Mouse (Mus musculus): ENCODE results near the gene Tmem87b.

Gene Tmem87b

DNA sequence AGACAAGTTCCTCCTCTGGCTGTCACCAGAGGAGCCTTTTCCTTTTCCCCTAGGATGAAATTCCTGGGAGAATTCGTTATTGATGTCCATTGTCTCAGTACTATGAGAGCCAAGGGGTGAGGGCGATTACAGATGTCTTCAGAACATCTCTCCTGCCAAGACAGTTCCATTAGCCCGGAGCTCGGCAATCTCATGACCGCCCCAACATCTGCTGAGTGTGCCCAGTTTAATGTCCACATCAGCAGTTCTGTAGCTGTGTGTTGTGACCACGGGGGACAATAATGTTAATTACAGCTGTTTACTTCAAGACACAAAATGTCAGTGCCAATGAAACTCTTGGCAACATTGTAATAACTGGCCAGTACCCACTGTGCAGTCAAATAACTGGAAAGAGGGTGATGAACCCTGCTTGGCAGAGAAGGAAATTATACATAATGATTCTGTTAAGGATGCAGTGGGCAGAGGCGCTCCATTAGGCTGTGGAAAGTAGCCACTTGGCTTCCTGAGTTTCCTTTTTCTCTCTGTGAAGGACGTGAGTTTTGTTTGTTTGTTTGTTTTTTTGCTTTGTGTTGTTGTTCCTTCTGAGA, 67.4 kb downstream of the Tmem87b start:
- DNase-seq (ENCODE audit: low read depth in 1 of 2, low spot score in 2 of 2): no peak

DNA sequence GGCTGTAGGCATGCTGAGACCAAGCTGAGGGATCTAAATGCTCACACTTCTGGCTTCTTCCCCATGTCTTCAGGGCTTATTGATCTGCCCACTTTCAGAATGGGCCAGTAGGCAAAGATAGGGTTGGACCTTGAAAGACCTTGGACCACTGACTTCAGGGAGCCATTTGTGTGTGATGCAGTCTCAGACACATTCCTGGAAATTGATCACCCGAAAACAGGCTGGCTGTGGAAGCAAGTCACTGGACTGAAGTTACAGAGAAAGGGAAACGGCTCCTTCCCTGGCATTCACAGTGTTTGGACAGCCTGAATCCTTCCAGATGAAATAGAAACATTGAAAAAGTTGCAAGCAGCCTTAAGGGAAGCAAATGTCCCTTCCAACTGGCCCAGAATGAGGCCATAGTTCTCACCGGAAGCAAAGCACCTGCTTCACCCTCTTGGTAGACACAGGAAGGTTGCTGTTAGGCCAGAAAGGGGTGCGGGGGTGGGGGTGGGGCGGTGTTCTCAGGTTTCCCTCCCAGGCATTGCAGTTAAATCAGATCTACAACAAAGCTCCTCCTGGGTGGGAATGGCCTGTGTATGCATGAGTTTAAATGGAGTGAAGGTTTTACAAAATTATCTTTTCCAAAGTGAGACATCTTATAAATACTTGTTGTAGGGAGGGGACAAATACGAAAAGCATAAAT, 70.1 kb downstream of the Tmem87b start:
- DNase-seq (ENCODE audit: low read depth in 1 of 2, low spot score in 2 of 2): no peak

DNA sequence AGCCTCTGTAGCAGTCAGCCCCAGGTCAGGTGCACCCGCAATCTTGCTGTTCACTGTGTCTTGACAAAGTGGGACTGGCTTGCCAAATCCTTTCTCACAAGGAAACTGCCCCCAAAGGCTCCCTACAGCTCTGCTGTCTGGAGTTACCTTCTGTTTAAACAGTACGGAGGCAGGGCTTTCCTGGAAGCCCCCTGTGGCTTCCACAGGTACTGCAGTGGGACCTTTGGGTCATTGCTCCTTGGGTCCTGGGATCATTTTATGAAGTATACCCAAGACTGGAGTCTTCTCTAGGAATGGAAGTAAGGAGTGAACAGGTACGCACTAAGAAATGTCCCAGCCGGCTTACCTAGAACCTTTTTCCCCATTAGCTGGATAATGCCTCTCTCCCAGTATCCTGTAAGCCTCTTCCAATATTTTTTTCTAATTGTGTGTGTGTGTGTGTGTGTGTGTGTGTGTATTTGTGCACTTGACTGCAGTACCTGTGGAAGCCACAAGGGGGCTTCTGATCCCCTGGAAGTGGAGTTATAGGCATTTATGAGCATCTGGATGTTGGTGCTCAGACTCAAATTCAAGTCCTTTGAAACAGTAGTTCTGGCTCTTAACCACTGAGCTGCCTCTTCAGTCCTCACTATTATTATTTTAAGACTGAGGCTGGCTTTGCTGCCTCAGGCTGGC, 72.9 kb downstream of the Tmem87b start:
- DNase-seq (ENCODE audit: low read depth in 1 of 2, low spot score in 2 of 2): no peak

- DNase-seq (ENCODE audit: low read depth in 1 of 2, low spot score in 2 of 2): no peak
These were observed 74.3 kb downstream of the Tmem87b start for GRCm38 (mm10) chr2:128892180-128892721.

DNA sequence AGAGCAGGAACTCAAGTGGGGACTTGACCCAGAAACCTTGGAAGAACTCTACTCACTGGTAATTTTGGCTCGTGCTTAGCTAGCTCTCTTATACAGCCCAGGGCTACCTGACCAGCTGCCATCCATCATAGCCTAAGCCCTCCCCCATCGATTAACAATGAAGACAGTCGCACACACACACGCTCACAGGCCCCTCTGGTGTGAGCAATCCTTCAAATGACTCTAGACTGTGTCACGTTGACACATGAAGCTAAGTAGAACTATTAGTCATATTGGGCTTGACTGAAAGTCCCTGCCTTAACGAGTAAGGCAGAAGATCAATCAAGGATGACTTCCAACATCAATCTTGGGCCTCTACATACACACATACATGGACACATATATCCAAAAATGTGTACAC, 84.9 kb downstream of the Tmem87b start:
- no peak for DNase-seq (ENCODE audit: low read depth in 1 of 2, low spot score in 2 of 2)

DNA sequence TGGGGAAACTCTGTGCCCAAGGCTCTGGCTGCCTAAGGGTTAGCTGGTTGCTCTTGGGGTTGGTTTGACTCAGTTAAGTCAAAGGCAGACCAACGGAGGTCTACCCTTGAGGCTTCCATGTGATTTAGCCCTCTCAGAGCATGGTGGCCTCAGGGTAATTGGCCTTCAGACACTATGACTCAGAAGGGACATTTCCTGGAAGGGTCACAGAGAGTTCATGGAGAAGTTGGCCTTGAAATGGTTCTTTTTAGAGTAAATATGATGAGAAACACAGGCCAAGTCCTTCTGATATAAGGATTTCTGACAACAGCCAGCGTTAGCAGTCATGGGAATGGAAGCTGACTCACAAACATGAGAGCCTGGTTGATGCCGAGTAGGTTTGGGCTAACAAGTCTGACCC, 85.7 kb downstream of the Tmem87b start:
- DNase-seq (ENCODE audit: low read depth in 1 of 2, low spot score in 2 of 2): no peak

All from monocyte, adult 2 months (primary cell).